Mouse (Mus musculus): ENCODE data around the gene Pdss1.

Gene Pdss1

DNA sequence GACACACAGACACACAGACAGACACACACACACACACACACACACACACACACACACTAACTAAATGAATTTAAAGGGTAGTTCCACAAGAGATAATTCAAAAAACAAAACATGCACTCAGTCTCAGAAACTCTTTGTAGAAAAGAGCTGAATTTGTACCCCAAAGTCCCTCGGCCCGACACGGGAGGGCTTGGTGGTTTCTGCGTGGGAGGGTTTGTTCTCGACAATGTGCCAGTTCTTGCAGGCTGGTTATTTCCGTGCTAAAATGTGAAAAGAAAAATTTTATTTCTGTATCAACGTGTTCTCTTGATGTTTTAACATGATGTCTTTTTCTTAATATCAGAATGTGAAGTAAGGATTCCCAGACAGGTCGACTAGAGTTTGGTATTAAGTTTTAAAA is 66.9 kb downstream of the Pdss1 start:
- no peak for DNase-seq

DNA sequence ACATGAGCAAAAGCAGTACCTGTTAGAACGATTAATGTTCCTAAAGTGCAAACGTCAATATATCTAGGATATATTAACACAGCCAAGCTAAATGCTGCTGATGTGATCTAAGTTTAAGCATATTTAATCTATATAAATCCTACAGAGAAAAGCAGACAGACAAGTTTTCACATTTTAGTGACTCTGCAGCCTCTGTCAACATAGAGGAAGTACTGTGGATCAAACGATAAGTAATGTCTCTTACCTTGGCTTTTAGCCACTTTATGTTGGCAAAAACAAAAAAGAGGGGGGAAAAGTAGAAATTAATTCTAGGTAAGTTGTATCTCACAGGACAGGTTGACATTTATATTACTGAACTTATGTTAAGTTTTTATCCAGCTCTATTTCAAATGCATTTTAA is 67.6 kb downstream of the Pdss1 start:
- DNase-seq, result no peak

DNA sequence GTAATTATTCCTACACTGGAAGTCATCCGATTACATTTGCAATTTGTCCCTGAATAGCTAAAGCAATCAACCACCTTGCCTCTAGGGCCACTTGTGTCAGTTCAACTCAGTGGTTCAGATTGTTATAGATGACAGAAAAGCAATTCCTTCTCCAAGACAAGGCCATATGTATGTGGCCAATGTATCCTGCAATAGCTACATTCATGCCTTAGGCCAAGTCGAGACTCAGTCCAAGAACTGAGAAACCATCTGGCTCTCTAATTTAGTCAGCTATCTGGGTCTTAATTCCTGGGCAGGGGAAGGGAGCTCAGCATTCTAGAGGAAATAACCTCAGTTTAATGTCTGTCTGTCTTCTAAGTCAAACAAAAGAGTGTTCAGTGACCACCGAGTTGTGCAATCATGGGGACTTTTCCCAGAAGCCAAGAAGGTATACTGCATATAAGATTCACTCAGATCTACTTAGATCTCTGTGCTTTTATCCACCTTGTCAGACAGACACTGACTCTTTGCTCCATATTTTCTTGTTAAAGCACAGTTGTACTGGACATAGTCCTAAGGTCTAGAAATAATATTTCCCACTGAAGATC is 82.2 kb downstream of the Pdss1 start:
- DNase-seq, result no peak

DNA sequence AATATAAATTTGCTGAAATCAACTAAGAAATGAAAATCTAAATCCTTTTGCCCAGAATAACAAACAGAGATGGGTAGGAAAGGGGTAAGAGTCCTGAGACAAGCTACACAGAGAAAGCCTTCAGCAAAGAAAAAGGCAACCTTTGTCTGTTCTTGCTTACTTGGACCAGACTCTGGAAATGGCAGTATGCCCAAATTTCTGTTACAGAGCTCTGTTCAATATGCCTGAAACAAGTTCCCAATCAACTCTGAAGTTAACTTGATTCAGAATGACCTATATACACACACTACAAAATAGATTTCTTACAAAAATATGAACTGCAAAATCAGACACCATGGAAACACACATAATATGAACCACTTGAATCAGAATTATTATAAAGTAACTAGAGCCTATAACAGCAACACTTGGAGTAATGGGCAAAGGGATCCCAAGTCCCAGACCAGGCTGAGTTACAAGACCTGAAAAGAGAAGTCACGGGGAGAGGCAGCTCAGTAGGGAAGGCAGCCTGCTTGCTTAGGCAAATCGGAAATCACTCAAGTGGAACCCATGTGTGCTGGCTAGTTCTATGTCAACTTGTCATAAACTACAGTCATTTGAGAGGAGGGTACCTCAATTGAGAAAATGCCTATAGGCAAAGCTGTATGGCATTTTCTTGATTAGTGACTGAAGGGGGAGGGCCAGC is 90.8 kb downstream of the Pdss1 start:
- DNase-seq, result peak; percentile 28 to 53
